In genomic region chr2:21259081-21259480, GRCm38 (mm10) we compare ENCODE assay signal across 20 mouse cellular contexts. TPM values are rescaled to one million over a fixed set of nuclear protein-coding genes. Genes with fewer than 3 reads are reported as not detected.
DNase-seq lines count a peak whose midpoint lies in the region; ATAC-seq lines count a peak whose summit lies in the region.
"Had no signal": no experiment of that assay in that cellular context is flagged by ENCODE, and none has a peak within 500 bp of the region (broad histone marks: within the 10 kb centered on the region; RNA-seq: fewer than 3 reads in every experiment).

No protein-coding gene starts in this region.

- no peaks in the 10 kb centered on the region; the same call in 1 of the 2 replicates for H3K27me3 ChIP-seq in heart, embryonic 13.5 days (replicated peaks)
- H3K27me3 ChIP-seq in liver, embryonic 11.5 days (replicated peaks; ENCODE audit: control insufficient read depth, insufficient read depth, low read length): no peaks in the 10 kb centered on the region
- no peaks in the 10 kb centered on the region for H3K27me3 ChIP-seq in midbrain, embryonic 16.5 days (ENCODE audit: control insufficient read depth, insufficient read depth, low read depth, low read length)
- H3K27me3 ChIP-seq: CH12.LX; forebrain, embryonic 15.5 days; heart, embryonic 12.5 days; limb, embryonic 13.5 days; neural tube, embryonic 15.5 days had no signal

- no peak overlapping the region for H3K4me2 ChIP-seq in heart, embryonic 13.5 days
- no peak overlapping the region for H3K4me2 ChIP-seq in liver, embryonic 11.5 days
- no peak overlapping the region for H3K4me2 ChIP-seq in midbrain, embryonic 16.5 days (ENCODE audit: low read length)
- H3K4me2 ChIP-seq: forebrain, embryonic 15.5 days; heart, embryonic 12.5 days; limb, embryonic 13.5 days; neural tube, embryonic 15.5 days had no signal

- H3K4me3 ChIP-seq in heart, embryonic 13.5 days: no peak overlapping the region
- H3K4me3 ChIP-seq in liver, embryonic 11.5 days (ENCODE audit: low read depth, low read length): no peak overlapping the region
- no peak overlapping the region for H3K4me3 ChIP-seq in midbrain, embryonic 16.5 days (ENCODE audit: low read depth, low read length)
- H3K4me3 ChIP-seq: erythroblast, embryonic 14.5 days; forebrain, embryonic 15.5 days; heart, embryonic 12.5 days; limb, embryonic 13.5 days; neural tube, embryonic 15.5 days had no signal

- intact Hi-C loops in heart, postnatal 10 days (cut with DNase I): no loop called here

- no peak for ATAC-seq in heart, embryonic 13.5 days (ENCODE audit: extremely low read depth, insufficient number of reproducible peaks, low FRiP score, low TSS enrichment)
- peak; percentile 64 for ATAC-seq in liver, embryonic 11.5 days (replicated peaks; ENCODE audit: low FRiP score)
- no peak for ATAC-seq in midbrain, embryonic 16.5 days
- ATAC-seq: forebrain, embryonic 15.5 days; hindbrain, embryonic 16.5 days had no signal

- no peak overlapping the region for H3K9ac ChIP-seq in heart, embryonic 13.5 days
- no peak overlapping the region for H3K9ac ChIP-seq in liver, embryonic 11.5 days (ENCODE audit: low read depth, low read length)
- H3K9ac ChIP-seq in midbrain, embryonic 16.5 days (ENCODE audit: low read depth, low read length): no peak overlapping the region
- H3K9ac ChIP-seq: forebrain, embryonic 15.5 days; heart, embryonic 12.5 days; limb, embryonic 13.5 days; neural tube, embryonic 15.5 days had no signal

- no peaks in the 10 kb centered on the region for H3K9me3 ChIP-seq in heart, embryonic 13.5 days
- H3K9me3 ChIP-seq in liver, embryonic 11.5 days (ENCODE audit: control insufficient read depth, low read length): no peaks in the 10 kb centered on the region
- no peaks in the 10 kb centered on the region for H3K9me3 ChIP-seq in midbrain, embryonic 16.5 days (replicated peaks; ENCODE audit: control insufficient read depth, low read length, poor library complexity, severe bottlenecking)
- H3K9me3 ChIP-seq: forebrain, embryonic 15.5 days; heart, embryonic 12.5 days; limb, embryonic 13.5 days; neural tube, embryonic 15.5 days had no signal

- 31% methylated on average over 5 of the region's 5 CpGs for WGBS in heart, embryonic 13.5 days
- 34% methylated on average over 5 of the region's 5 CpGs for WGBS in liver, embryonic 11.5 days
- WGBS in midbrain, embryonic 16.5 days: 85% methylated on average over 5 of the region's 5 CpGs

- H3K4me1 ChIP-seq in heart, embryonic 13.5 days: peaks cover 38% of the 10 kb centered on the region
- H3K4me1 ChIP-seq in liver, embryonic 11.5 days (replicated peaks; ENCODE audit: control insufficient read depth, insufficient read depth, low read length): no peaks in the 10 kb centered on the region
- H3K4me1 ChIP-seq in midbrain, embryonic 16.5 days (ENCODE audit: control insufficient read depth, insufficient read depth, low read length): no peaks in the 10 kb centered on the region

- no peak for DNase-seq in heart, postnatal 10 days
- DNase-seq in adipocyte (ENCODE audit: low spot score): peak; percentile 4
- no peak for DNase-seq in liver, embryonic 11.5 days (ENCODE audit: low spot score)
- peak; percentile 34 for DNase-seq in lung, postnatal 25 days (ENCODE audit: low spot score)
- no peak for DNase-seq in left cerebral cortex, adult 18-20 months (ENCODE audit: low spot score in 2 of 2)
- no peak for DNase-seq in layer of hippocampus, postnatal 36 days
- DNase-seq: adrenal gland, postnatal 10 days; cerebellum, adult 18-20 months; heart, postnatal 4 days; thymus, adult 18-20 months had no signal

- H3K27ac ChIP-seq in heart, embryonic 13.5 days (replicated peaks): peak overlapping the region; percentile 39; the same call in 1 of the 2 replicates
- no peak overlapping the region for H3K27ac ChIP-seq in liver, embryonic 11.5 days (ENCODE audit: low read depth, low read length)
- no peak overlapping the region for H3K27ac ChIP-seq in midbrain, embryonic 16.5 days (ENCODE audit: low read length)
- H3K27ac ChIP-seq: forebrain, embryonic 15.5 days; kidney, postnatal 0 days; limb, embryonic 13.5 days; neural tube, embryonic 15.5 days had no signal

- H3K36me3 ChIP-seq in heart, embryonic 13.5 days: no peaks in the 10 kb centered on the region
- no peaks in the 10 kb centered on the region for H3K36me3 ChIP-seq in liver, embryonic 11.5 days (ENCODE audit: control insufficient read depth, insufficient read depth, low read length)
- H3K36me3 ChIP-seq in midbrain, embryonic 16.5 days (ENCODE audit: control insufficient read depth, insufficient read depth, low read length): no peaks in the 10 kb centered on the region
- H3K36me3 ChIP-seq: forebrain, embryonic 15.5 days; heart, embryonic 12.5 days; limb, embryonic 13.5 days; neural tube, embryonic 15.5 days had no signal

RNA-seq across cellular contexts. Expression of gene Thnsl1, which starts 53.6 kb away (rescaled TPM):
- polyA plus RNA-seq in heart, embryonic 13.5 days (2015; fragmentation: Nextera tagmentation; extraction: Ambion mirVana): 6.0 and 7.3 TPM in 2 replicates
- 1 to 10 TPM; 4.1 to 6.6 TPM for total RNA-seq in heart, postnatal 10 days (2021)
- polyA plus RNA-seq in liver, embryonic 11.5 days (2014; fragmentation: Nextera tagmentation; extraction: Ambion mirVana): 4.0 and 6.0 TPM in 2 replicates
- 24.5 and 28.3 TPM in 2 replicates for polyA plus RNA-seq in midbrain, embryonic 16.5 days (2015; fragmentation: Nextera tagmentation; extraction: Ambion mirVana)
- 10 to 100 TPM; 19.5 to 22.7 TPM for total RNA-seq in left cerebral cortex, adult 18-20 months (2021)
- total RNA-seq in layer of hippocampus, postnatal 36 days (2021): 10 to 100 TPM; 21.3 to 22.9 TPM
- polyA plus RNA-seq: erythroblast, embryonic 14.5 days had no signal

RNA-seq across cellular contexts. Expression of gene Enkur, which starts 53.9 kb away (rescaled TPM):
- polyA plus RNA-seq in heart, embryonic 13.5 days (2015; fragmentation: Nextera tagmentation; extraction: Ambion mirVana): 1.1 and 1.9 TPM in 2 replicates
- total RNA-seq in heart, postnatal 10 days (2021): 1 to 10 TPM; 5.8 to 6.2 TPM
- polyA plus RNA-seq in liver, embryonic 11.5 days (2014; fragmentation: Nextera tagmentation; extraction: Ambion mirVana): 0.16 and 0.27 TPM in 2 replicates
- polyA plus RNA-seq in midbrain, embryonic 16.5 days (2015; fragmentation: Nextera tagmentation; extraction: Ambion mirVana): 5.8 and 8.4 TPM in 2 replicates
- 1 to 10 TPM; 4.8 to 4.9 TPM for total RNA-seq in left cerebral cortex, adult 18-20 months (2021)
- total RNA-seq in layer of hippocampus, postnatal 36 days (2021): 1 to 10 TPM; 1.8 to 2.0 TPM
- polyA plus RNA-seq: erythroblast, embryonic 14.5 days had no signal

Comparison
In these comparisons a context has a peak if more than half of its experiments do, and no peak if none do; other contexts are left out.
1. DNase-seq: peak in adipocyte (single experiment) and lung, postnatal 25 days (single experiment); none in heart, postnatal 10 days (0 of 2), liver, embryonic 11.5 days (single experiment), left cerebral cortex, adult 18-20 months (0 of 2) and layer of hippocampus, postnatal 36 days (0 of 2).